Mouse (Mus musculus) WW6 (cell line): ENCODE measurements around the gene Nrk.
A peak's percentile ranks its signal among the peaks of the same experiment; 100 is the strongest.

ENCODE experiments used
- DNase-seq: peaks from one replicate; pipeline ENCODE4 v3.0.0-alpha.2; 2013; ENCODE audit warnings: low read depth, low spot score

The Nrk gene

GRCm38 (mm10) chrX:138914041-138914776 lies at the start of gene Nrk:
Gene Nrk (plus strand): TSS chrX:138914430.
- peak; percentile 11 for DNase-seq

GRCm38 (mm10) chrX:138913366-138913765 lies 864 bp upstream of the Nrk start:
- no peak for DNase-seq

- DNase-seq: no peak
Measured at GRCm38 (mm10) chrX:138914777-138915114, 516 bp downstream of the Nrk start.

- no peak for DNase-seq
Measured at GRCm38 (mm10) chrX:138919030-138919429, 4.8 kb downstream of the Nrk start.

- DNase-seq: no peak
Measured at GRCm38 (mm10) chrX:138943905-138944304, 29.7 kb downstream of the Nrk start.

- DNase-seq: no peak
Measured at GRCm38 (mm10) chrX:138960713-138961112, 46.5 kb downstream of the Nrk start.

- DNase-seq: no peak
Measured at GRCm38 (mm10) chrX:138978501-138978900, 64.3 kb downstream of the Nrk start.

- no peak for DNase-seq
Measured at GRCm38 (mm10) chrX:138979249-138979648, 65.0 kb downstream of the Nrk start.

- DNase-seq: no peak
Measured at GRCm38 (mm10) chrX:139014524-139014923, 100.3 kb downstream of the Nrk start.

- no peak for DNase-seq
Measured at GRCm38 (mm10) chrX:139016540-139016939, 102.3 kb downstream of the Nrk start.

GRCm38 (mm10) chrX:139026532-139027097 lies 112.4 kb downstream of the Nrk start:
- no peak for DNase-seq

- DNase-seq: no peak
Measured at GRCm38 (mm10) chrX:139027296-139027695, 113.1 kb downstream of the Nrk start.

- no peak for DNase-seq
Measured at GRCm38 (mm10) chrX:139027909-139028308, 113.7 kb downstream of the Nrk start.

GRCm38 (mm10) chrX:139037666-139038065 lies 123.4 kb downstream of the Nrk start:
- no peak for DNase-seq

- DNase-seq: no peak
Measured at GRCm38 (mm10) chrX:139039314-139039713, 125.1 kb downstream of the Nrk start.

- DNase-seq: no peak
Measured at GRCm38 (mm10) chrX:139041148-139041547, 126.9 kb downstream of the Nrk start.

- DNase-seq: no peak
Measured at GRCm38 (mm10) chrX:139051976-139052375, 137.7 kb downstream of the Nrk start.

GRCm38 (mm10) chrX:139053149-139053548 lies 138.9 kb downstream of the Nrk start:
- DNase-seq: no peak
